Mouse (Mus musculus): ENCODE data around the gene Adck2. TPM values are rescaled to one million over a fixed set of nuclear protein-coding genes. Genes with fewer than 3 reads are reported as not detected.
A peak's percentile ranks its signal among the peaks of the same experiment; 100 is the strongest.

Gene Adck2
- polyA plus RNA-seq, 1 experiment from 2014 or later: 24.4 TPM

GRCm38 (mm10) chr6:39601828-39602227, 28.2 kb downstream of the Adck2 start:
- Histone ChIP-seq H3K4me2 (replicated peaks; ENCODE audit: low read depth, low read length) (no peak overlapping the region), H3K27me3 (ENCODE audit: control insufficient read depth, insufficient read depth, low read length) (no peaks in the 10 kb centered on the region), H3K4me1 (ENCODE audit: control insufficient read depth, insufficient read depth, low read length) (peaks cover 2% of the 10 kb centered on the region; the same call in 1 of the 2 replicates), H3K27ac (ENCODE audit: low read depth, low read length) (no peak overlapping the region), H3K9ac (ENCODE audit: low read depth, low read length) (no peak overlapping the region), H3K9me3 (ENCODE audit: control insufficient read depth, low read length) (no peaks in the 10 kb centered on the region), H3K4me3 (ENCODE audit: low read length) (no peak overlapping the region), H3K36me3 (ENCODE audit: control insufficient read depth, insufficient read depth, low read length) (peaks cover 47% of the 10 kb centered on the region)
- ATAC-seq (ENCODE audit: low FRiP score, low TSS enrichment): no peak
- WGBS: 87% methylated on average over 3 of the region's 3 CpGs

GRCm38 (mm10) chr6:39604565-39604964, 30.9 kb downstream of the Adck2 start:
- H3K9ac ChIP-seq (ENCODE audit: low read depth, low read length): no peak overlapping the region
- H3K4me3 ChIP-seq (ENCODE audit: low read length): no peak overlapping the region
- H3K36me3 ChIP-seq (ENCODE audit: control insufficient read depth, insufficient read depth, low read length): peaks cover 27% of the 10 kb centered on the region
- H3K27ac ChIP-seq (ENCODE audit: low read depth, low read length): no peak overlapping the region
- 65% methylated on average over 5 of the region's 5 CpGs for WGBS
- no peaks in the 10 kb centered on the region for H3K9me3 ChIP-seq (ENCODE audit: control insufficient read depth, low read length)
- H3K27me3 ChIP-seq (ENCODE audit: control insufficient read depth, insufficient read depth, low read length): no peaks in the 10 kb centered on the region
- no peak for ATAC-seq (ENCODE audit: low FRiP score, low TSS enrichment)
- peaks cover 4% of the 10 kb centered on the region; the same call in 1 of the 2 replicates for H3K4me1 ChIP-seq (ENCODE audit: control insufficient read depth, insufficient read depth, low read length)
- no peak overlapping the region for H3K4me2 ChIP-seq (replicated peaks; ENCODE audit: low read depth, low read length)

GRCm38 (mm10) chr6:39606056-39606455, 32.4 kb downstream of the Adck2 start:
- H3K9me3 ChIP-seq (ENCODE audit: control insufficient read depth, low read length): no peaks in the 10 kb centered on the region
- H3K4me1 ChIP-seq (ENCODE audit: control insufficient read depth, insufficient read depth, low read length): peaks cover 4% of the 10 kb centered on the region; the same call in 1 of the 2 replicates
- WGBS: 61% methylated on average over 6 of the region's 6 CpGs
- peaks cover 18% of the 10 kb centered on the region for H3K36me3 ChIP-seq (ENCODE audit: control insufficient read depth, insufficient read depth, low read length)
- no peak overlapping the region for H3K9ac ChIP-seq (ENCODE audit: low read depth, low read length)
- peak overlapping the region; percentile 30; the same call in 1 of the 2 replicates for H3K27ac ChIP-seq (ENCODE audit: low read depth, low read length)
- H3K4me2 ChIP-seq (replicated peaks; ENCODE audit: low read depth, low read length): no peak overlapping the region
- no peak overlapping the region for H3K4me3 ChIP-seq (ENCODE audit: low read length)
- ATAC-seq (ENCODE audit: low FRiP score, low TSS enrichment): no peak
- no peaks in the 10 kb centered on the region for H3K27me3 ChIP-seq (ENCODE audit: control insufficient read depth, insufficient read depth, low read length)

DNA sequence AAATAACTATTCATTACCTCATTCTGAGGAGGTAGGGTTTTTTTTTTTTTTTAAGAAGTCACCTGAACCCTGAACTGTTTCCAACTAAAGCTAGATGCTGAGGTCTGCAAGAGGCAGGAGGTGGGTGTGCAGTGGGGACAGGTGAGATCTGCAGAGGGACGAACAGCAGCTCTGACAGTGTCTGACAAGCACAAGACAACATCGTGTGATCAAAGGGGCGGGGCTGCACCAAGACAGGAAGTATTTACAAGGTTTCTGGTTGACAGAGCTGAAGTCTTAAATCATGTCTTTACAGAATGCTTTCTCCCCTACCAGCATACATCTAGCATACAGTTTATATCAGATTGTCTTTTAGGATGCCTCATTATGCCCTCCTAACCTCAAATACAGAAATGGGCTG, 33.2 kb downstream of the Adck2 start:
- no peak overlapping the region for H3K4me3 ChIP-seq (ENCODE audit: low read length)
- no peak for ATAC-seq (ENCODE audit: low FRiP score, low TSS enrichment)
- no peaks in the 10 kb centered on the region for H3K27me3 ChIP-seq (ENCODE audit: control insufficient read depth, insufficient read depth, low read length)
- H3K27ac ChIP-seq (ENCODE audit: low read depth, low read length): no peak overlapping the region
- H3K4me2 ChIP-seq (replicated peaks; ENCODE audit: low read depth, low read length): no peak overlapping the region
- WGBS: 42% methylated on average over 3 of the region's 3 CpGs
- peaks cover 16% of the 10 kb centered on the region for H3K36me3 ChIP-seq (ENCODE audit: control insufficient read depth, insufficient read depth, low read length)
- H3K9me3 ChIP-seq (ENCODE audit: control insufficient read depth, low read length): no peaks in the 10 kb centered on the region
- no peak overlapping the region for H3K9ac ChIP-seq (ENCODE audit: low read depth, low read length)
- peaks cover 4% of the 10 kb centered on the region; the same call in 1 of the 2 replicates for H3K4me1 ChIP-seq (ENCODE audit: control insufficient read depth, insufficient read depth, low read length)

- 59% methylated on average over 5 of the region's 5 CpGs for WGBS
- H3K9ac ChIP-seq (ENCODE audit: low read depth, low read length): no peak overlapping the region
- no peak for ATAC-seq (ENCODE audit: low FRiP score, low TSS enrichment)
- H3K36me3 ChIP-seq (ENCODE audit: control insufficient read depth, insufficient read depth, low read length): peaks cover 13% of the 10 kb centered on the region; the same call in 1 of the 2 replicates
- H3K4me2 ChIP-seq (replicated peaks; ENCODE audit: low read depth, low read length): no peak overlapping the region
- H3K27me3 ChIP-seq (ENCODE audit: control insufficient read depth, insufficient read depth, low read length): no peaks in the 10 kb centered on the region
- no peaks in the 10 kb centered on the region for H3K9me3 ChIP-seq (ENCODE audit: control insufficient read depth, low read length)
- H3K4me3 ChIP-seq (ENCODE audit: low read length): no peak overlapping the region
- no peak overlapping the region for H3K27ac ChIP-seq (ENCODE audit: low read depth, low read length)
- H3K4me1 ChIP-seq (ENCODE audit: control insufficient read depth, insufficient read depth, low read length): peaks cover 4% of the 10 kb centered on the region; the same call in 1 of the 2 replicates
These were observed 33.7 kb downstream of the Adck2 start for GRCm38 (mm10) chr6:39607365-39607764.

- Histone ChIP-seq H3K9ac (ENCODE audit: low read depth, low read length) (no peak overlapping the region), H3K4me1 (ENCODE audit: control insufficient read depth, insufficient read depth, low read length) (peaks cover 4% of the 10 kb centered on the region; the same call in 1 of the 2 replicates), H3K9me3 (ENCODE audit: control insufficient read depth, low read length) (no peaks in the 10 kb centered on the region), H3K27me3 (ENCODE audit: control insufficient read depth, insufficient read depth, low read length) (no peaks in the 10 kb centered on the region), H3K27ac (ENCODE audit: low read depth, low read length) (no peak overlapping the region), H3K4me3 (ENCODE audit: low read length) (no peak overlapping the region), H3K4me2 (replicated peaks; ENCODE audit: low read depth, low read length) (no peak overlapping the region), H3K36me3 (ENCODE audit: control insufficient read depth, insufficient read depth, low read length) (peaks cover 27% of the 10 kb centered on the region)
- no peak for ATAC-seq (ENCODE audit: low FRiP score, low TSS enrichment)
- WGBS: 61% methylated on average over 2 of the region's 2 CpGs
These were observed 36.5 kb downstream of the Adck2 start for GRCm38 (mm10) chr6:39610207-39610606.

DNA sequence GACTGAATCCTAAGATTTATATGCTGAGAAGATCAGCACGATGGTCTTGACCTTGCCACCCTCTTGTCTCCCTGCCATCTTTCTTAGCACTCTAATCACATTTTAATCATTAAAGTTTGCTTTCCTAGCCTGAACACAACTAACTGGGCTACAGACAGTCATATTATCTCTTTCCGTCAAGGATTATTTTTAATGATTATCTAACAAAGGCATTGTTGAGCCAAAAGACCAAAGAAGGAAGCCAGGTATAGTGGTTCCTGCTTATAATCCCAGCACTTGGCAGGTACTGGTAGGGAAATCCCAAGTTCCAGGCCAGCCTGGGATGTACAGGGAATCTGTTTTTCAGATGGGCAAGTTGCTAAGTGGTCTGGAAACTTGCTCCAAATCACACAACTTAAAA, 37.6 kb downstream of the Adck2 start:
- ATAC-seq (ENCODE audit: low FRiP score, low TSS enrichment): no peak
- WGBS: 84% methylated on average over 2 of the region's 2 CpGs
- H3K9ac ChIP-seq (ENCODE audit: low read depth, low read length): no peak overlapping the region
- H3K36me3 ChIP-seq (ENCODE audit: control insufficient read depth, insufficient read depth, low read length): peaks cover 35% of the 10 kb centered on the region
- no peak overlapping the region for H3K4me3 ChIP-seq (ENCODE audit: low read length)
- H3K9me3 ChIP-seq (ENCODE audit: control insufficient read depth, low read length): no peaks in the 10 kb centered on the region
- peaks cover 4% of the 10 kb centered on the region; the same call in 1 of the 2 replicates for H3K4me1 ChIP-seq (ENCODE audit: control insufficient read depth, insufficient read depth, low read length)
- no peaks in the 10 kb centered on the region for H3K27me3 ChIP-seq (ENCODE audit: control insufficient read depth, insufficient read depth, low read length)
- H3K27ac ChIP-seq (ENCODE audit: low read depth, low read length): no peak overlapping the region
- H3K4me2 ChIP-seq (replicated peaks; ENCODE audit: low read depth, low read length): no peak overlapping the region

Other genes starting within 250 kb of the Adck2 start
- gene Slc37a3, start 196.2 kb upstream of the Adck2 start, polyA plus RNA-seq (2014; fragmentation: Nextera tagmentation; extraction: Ambion mirVana): 42.5 and 52.7 TPM in 2 replicates
- 1.7 and 3.6 TPM in 2 replicates for gene Rab19, start 192.7 kb upstream of the Adck2 start, polyA plus RNA-seq (2014; fragmentation: Nextera tagmentation; extraction: Ambion mirVana)
- gene Mkrn1, start 153.4 kb upstream of the Adck2 start, polyA plus RNA-seq (2014; fragmentation: Nextera tagmentation; extraction: Ambion mirVana): 45.5 and 65.2 TPM in 2 replicates
- 23.3 and 31.8 TPM in 2 replicates for gene Dennd2a, start 16.0 kb upstream of the Adck2 start, polyA plus RNA-seq (2014; fragmentation: Nextera tagmentation; extraction: Ambion mirVana)
- gene Gm42420, start 11.9 kb downstream of the Adck2 start, polyA plus RNA-seq (2014; fragmentation: Nextera tagmentation; extraction: Ambion mirVana): 2.1 TPM in 1 of 2 replicates, not detected in the other
- gene Ndufb2, start 18.7 kb downstream of the Adck2 start, polyA plus RNA-seq (2014; fragmentation: Nextera tagmentation; extraction: Ambion mirVana): 304 and 445 TPM in 2 replicates
- 11.1 and 17.4 TPM in 2 replicates for gene Braf, start 151.6 kb downstream of the Adck2 start, polyA plus RNA-seq (2014; fragmentation: Nextera tagmentation; extraction: Ambion mirVana)
- 208 and 276 TPM in 2 replicates for gene Mrps33, start 237.1 kb downstream of the Adck2 start, polyA plus RNA-seq (2014; fragmentation: Nextera tagmentation; extraction: Ambion mirVana)